Mouse (Mus musculus) lung, adult 2 months (tissue): ENCODE results near the gene Rpl27.

Experiments
- CTCF ChIP-seq: fragments of 200-500 bp; IDR thresholded peaks from 2 replicates; pipeline ENCODE4 v1.5.1; 2011; ENCODE audit warnings: mild to moderate bottlenecking, low read length, control low read depth; ENCODE audit not compliant: insufficient read depth
- POLR2A ChIP-seq: fragments of 200-500 bp; IDR thresholded peaks from 2 replicates; pipeline ENCODE4 v1.6.1; 2011; ENCODE audit warnings: low read depth, mild to moderate bottlenecking, control low read depth, low read length, borderline replicate concordance; ENCODE audit errors: extremely low read depth

DNA sequence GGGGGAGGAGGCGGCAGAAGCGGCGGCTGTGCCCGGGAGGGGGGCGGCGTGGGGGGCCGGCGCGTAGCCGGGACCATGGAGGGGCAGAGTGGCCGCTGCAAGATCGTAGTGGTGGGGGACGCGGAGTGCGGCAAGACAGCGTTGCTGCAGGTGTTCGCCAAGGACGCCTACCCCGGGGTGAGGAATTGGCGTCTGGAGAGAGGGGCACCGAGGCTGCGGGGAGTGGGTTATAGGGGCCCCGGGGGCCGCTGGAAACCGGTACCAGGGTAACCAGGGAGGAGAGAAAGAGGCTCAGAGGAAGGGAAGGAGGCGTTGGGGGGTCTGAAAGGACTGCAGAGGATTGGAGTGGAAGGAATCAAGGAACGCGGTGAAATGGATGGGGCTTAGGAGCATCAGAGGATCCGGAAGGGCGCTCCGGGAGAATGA, 26.2 kb downstream of the Rpl27 start:
- TF ChIP-seq CTCF (no peak), POLR2A (no peak)
